Mouse (Mus musculus) testis, adult 2 months (tissue): ENCODE data around the gene Cnnm2. TPM values are rescaled to one million over a fixed set of nuclear protein-coding genes. Genes with fewer than 3 reads are reported as not detected.

Experiments used
- H3K27ac ChIP-seq: fragments of 200-500 bp; 2 replicates; pipeline ENCODE4 v1.5.1; 2012; ENCODE audit warnings: low read depth, low read length; ENCODE audit not compliant: control insufficient read depth, insufficient read depth
- H3K27me3 ChIP-seq: fragments of 200-500 bp; 2 replicates; pipeline ENCODE4 v1.6.1; 2012; ENCODE audit warnings: mild to moderate bottlenecking, low read length, moderate library complexity; ENCODE audit not compliant: control insufficient read depth, insufficient read depth
- H3K36me3 ChIP-seq: fragments of 200-500 bp; 2 replicates; pipeline ENCODE4 v1.6.1; 2012; ENCODE audit warnings: mild to moderate bottlenecking, low read length; ENCODE audit not compliant: control insufficient read depth, insufficient read depth
- H3K4me1 ChIP-seq: fragments of 200-500 bp; 2 replicates; pipeline ENCODE4 v1.6.1; 2012; ENCODE audit warnings: low read length; ENCODE audit not compliant: control insufficient read depth, insufficient read depth
- H3K4me3 ChIP-seq: fragments of 200-500 bp; 2 replicates; pipeline ENCODE4 v1.5.1; 2012; ENCODE audit warnings: low read depth, mild to moderate bottlenecking, low read length, moderate library complexity, mixed read lengths; ENCODE audit not compliant: control insufficient read depth
- CTCF ChIP-seq: fragments of 200-500 bp; IDR thresholded peaks from 2 replicates; pipeline ENCODE4 v1.5.1; 2012; ENCODE audit warnings: low read depth, mild to moderate bottlenecking, inconsistent platforms, low read length, moderate library complexity; ENCODE audit not compliant: control insufficient read depth, insufficient read depth, insufficient replicate concordance
- POLR2A ChIP-seq: fragments of 200-500 bp; IDR thresholded peaks from 2 replicates; pipeline ENCODE4 v1.6.1; 2012; ENCODE audit warnings: low read depth, mild to moderate bottlenecking, inconsistent platforms, low read length, moderate library complexity; ENCODE audit not compliant: control insufficient read depth
- polyA plus RNA-seq: library from polyadenylated mRNA; depleted of rRNA; stranded (reverse); fragments of >200 nt; gene quantifications from 2 replicates; pipeline ENCODE4 v1.2.3, GENCODE M21; 2012

Cnnm2 gene
- polyA plus RNA-seq, 1 experiment: 3.3 TPM

DNA sequence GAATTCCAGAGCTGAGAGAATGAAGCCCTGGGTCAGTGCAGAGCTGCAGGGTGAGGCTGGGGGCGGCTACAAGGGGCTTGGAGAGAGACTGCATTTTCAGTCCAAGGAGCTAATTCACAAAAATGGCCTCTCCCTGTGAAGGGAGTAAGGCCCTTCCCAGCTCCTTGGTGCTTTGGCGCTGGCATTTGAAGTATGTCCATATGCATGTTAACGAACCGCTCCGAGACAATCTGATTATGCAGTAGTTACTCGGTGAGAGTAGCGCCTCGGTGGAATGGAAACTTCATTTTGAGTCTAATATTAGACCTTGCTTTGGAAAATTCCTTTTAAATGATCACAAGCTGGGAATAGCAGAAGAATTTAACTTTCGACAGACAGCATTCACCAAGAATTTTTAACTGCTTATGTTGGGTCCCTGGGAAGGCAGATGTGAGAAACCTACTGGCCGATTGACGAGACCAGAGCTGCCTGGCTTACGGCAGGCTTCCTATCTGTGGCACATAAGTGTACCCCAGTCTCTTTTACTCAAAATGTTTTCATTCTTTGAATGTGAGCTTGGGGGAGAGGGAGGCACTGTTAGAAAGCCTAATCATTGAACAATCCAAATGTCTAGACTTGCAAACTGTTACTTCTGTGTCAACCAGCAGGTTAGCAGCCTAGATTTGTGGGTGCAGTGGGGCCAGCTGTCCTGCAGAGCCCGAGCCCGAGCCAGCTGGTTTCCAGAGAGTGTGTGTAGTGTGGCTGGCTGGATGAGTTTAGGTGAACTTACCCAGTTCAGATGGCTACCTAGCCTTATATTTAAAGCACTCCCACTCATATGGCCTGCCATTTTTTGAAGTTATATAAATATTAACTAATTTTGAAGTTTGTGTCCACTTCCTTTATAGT lies 87.2 kb downstream of the Cnnm2 start:
- Histone ChIP-seq H3K27me3 (no peaks in the 10 kb centered on the region), H3K4me1 (no peaks in the 10 kb centered on the region; the same call in 1 of the 2 replicates), H3K27ac (no peak overlapping the region), H3K4me3 (no peak overlapping the region), H3K36me3 (no peaks in the 10 kb centered on the region)
- TF ChIP-seq POLR2A (no peak), CTCF (no peak)

DNA sequence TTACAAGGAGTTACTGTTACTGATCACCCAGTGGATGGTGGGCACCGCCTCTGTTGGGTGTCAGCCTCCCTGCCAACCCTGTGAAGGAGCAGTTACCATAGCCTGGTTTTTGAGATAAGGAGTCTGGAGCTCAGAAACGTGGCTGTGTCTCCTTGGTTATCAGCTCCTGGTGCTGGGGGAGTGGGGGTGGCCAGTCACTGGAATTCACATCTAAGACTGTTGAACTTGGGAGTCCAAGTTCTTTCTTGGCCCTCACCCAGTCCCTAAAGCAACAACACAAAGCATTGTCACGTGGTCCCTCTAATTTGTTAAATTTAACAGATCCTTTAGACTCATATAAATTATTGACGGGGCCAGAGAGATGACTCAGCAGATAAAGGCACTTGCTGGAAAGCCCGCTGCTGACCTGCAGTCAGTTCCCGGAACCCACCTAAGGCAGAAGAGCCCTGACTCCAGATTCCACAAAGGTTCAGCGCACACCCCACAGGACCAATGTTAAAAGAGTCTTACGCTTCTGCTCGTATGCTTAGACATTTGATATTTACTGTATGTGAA lies 88.1 kb downstream of the Cnnm2 start:
- H3K4me1 ChIP-seq: no peaks in the 10 kb centered on the region; the same call in 1 of the 2 replicates
- no peak for TF ChIP-seq CTCF
- TF ChIP-seq POLR2A: no peak
- H3K36me3 ChIP-seq: no peaks in the 10 kb centered on the region
- no peak overlapping the region for H3K27ac ChIP-seq
- H3K4me3 ChIP-seq: no peak overlapping the region
- no peaks in the 10 kb centered on the region for H3K27me3 ChIP-seq

DNA sequence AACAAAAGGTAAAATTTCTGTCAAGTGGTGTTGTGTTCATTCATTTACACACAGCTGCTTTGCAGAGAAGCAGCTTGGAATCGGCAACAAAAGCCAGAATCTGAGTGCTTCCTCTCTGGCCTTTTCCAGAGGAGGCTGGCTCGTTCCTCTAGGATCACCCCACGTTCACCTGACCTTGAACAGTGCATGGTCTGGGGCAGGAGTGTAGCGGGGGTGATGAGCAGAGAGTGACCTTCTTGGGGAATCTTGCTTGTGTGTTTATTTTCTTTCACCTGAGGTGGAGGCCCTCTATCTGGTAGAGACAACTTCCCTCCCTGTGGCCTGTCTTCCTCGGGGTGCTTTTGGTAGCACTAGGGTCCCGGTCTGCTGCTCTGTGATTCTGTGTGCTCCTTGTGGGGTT lies 94.8 kb downstream of the Cnnm2 start:
- H3K27ac ChIP-seq: no peak overlapping the region
- H3K4me3 ChIP-seq: no peak overlapping the region
- TF ChIP-seq POLR2A (no peak), CTCF (no peak)

DNA sequence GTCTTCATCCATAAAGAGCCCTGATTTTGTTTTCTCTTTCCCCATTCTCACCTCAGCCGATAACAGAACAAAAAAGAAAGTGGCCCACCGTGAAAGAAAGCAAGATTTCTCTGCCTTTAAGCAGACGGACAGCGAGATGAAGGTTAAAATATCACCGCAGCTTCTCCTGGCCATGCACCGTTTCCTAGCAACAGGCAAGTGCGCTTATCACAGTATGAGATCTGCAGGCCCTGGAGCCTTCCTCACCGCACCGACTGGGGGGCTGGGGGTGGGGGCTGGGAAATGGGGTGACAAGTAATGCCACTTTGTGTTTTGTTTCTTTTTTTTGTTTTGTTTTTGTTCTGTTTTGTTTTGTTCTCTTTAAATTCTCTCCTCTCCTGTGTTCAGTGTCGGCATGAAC lies 95.4 kb downstream of the Cnnm2 start:
- TF ChIP-seq CTCF (no peak), POLR2A (no peak)
- H3K36me3 ChIP-seq: no peaks in the 10 kb centered on the region
- H3K27ac ChIP-seq: no peak overlapping the region
- H3K4me3 ChIP-seq: no peak overlapping the region
- H3K27me3 ChIP-seq: no peaks in the 10 kb centered on the region
- no peaks in the 10 kb centered on the region for H3K4me1 ChIP-seq

More for the DNA sequence above, 94.8 kb downstream of the Cnnm2 start:
- Histone ChIP-seq H3K36me3 (no peaks in the 10 kb centered on the region), H3K4me1 (no peaks in the 10 kb centered on the region), H3K27me3 (no peaks in the 10 kb centered on the region)

DNA sequence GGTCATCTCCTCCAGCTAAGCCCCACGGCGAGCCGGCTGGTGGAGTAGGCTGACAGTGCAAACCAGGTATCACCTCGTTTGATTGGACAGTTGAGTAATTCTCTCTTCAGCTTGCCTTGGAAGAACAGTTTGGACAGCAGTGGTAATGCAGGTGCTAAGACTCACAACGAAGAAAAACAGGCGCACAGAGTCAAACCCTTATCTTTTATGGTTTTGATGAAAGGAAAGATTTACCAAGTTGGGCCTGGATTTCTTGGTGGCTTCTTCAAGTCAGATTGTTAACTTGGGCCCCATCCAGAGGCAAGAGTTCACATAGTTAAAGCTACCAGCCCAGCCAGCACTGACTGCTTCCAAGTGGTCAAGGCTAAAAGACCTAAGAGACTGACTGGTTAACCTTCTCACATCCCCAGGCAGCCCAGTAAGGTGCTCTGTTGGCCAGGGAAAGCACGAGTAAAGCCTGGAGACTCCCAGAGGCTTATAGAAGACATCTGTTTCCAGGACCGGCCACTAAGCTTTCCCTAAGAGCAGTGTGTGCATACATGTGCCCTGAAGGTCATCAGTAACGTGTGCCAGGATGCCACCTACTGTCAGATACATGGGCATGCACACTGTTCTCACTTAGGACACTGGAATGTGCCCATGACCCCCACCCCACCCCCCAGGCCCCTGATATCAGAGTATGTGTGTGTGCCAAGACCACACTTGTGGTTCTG lies 96.0 kb downstream of the Cnnm2 start:
- Histone ChIP-seq H3K27me3 (no peaks in the 10 kb centered on the region), H3K36me3 (no peaks in the 10 kb centered on the region), H3K4me3 (no peak overlapping the region), H3K4me1 (no peaks in the 10 kb centered on the region), H3K27ac (no peak overlapping the region)
- TF ChIP-seq CTCF (peak; percentile 26; the same call in 1 of the 2 replicates), POLR2A (no peak)

DNA sequence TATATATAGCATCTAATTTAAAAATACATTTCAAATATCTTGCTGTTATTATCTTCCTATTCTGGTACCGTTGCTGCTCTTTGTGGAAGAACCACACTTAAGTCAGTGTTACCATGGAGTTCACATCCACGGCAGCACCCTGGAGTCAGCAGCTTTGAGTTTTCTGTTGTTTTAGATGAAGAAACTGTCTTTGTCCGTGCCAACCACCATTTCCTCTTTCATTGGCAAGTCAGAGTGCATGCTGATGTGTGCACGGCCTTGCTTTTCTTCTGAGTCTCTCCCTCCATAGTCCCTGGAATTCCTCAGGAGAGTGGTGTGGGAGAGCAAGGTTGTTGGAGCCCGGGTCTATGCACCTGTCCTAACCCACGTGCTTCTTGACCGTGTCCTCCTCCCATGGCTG lies 96.8 kb downstream of the Cnnm2 start:
- Histone ChIP-seq H3K4me1 (no peaks in the 10 kb centered on the region), H3K27ac (no peak overlapping the region), H3K36me3 (no peaks in the 10 kb centered on the region), H3K4me3 (no peak overlapping the region), H3K27me3 (no peaks in the 10 kb centered on the region)
- TF ChIP-seq POLR2A: no peak
- no peak for TF ChIP-seq CTCF

DNA sequence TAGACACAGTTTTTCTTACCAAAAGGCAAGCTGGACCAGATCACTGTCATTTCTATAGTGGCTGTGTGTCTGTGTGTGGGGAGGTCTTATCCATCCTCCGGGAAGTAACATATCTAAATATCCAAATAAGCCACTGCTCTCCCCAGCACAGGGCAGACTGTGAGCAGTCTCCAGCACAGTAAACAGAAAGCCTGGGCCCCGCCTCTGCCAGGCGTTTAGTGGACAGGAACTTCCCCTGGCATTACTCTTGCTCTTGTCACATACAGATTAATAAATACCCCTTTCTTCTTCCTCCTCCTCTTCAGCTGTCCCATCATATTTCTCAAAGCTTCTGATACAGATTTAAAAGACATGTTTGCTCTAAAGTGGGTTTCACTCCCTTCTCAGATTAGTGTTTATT lies 101.2 kb downstream of the Cnnm2 start:
- no peak for TF ChIP-seq POLR2A
- no peak for TF ChIP-seq CTCF
- Histone ChIP-seq H3K27ac (no peak overlapping the region), H3K27me3 (no peaks in the 10 kb centered on the region), H3K36me3 (no peaks in the 10 kb centered on the region), H3K4me3 (no peak overlapping the region), H3K4me1 (no peaks in the 10 kb centered on the region)
